Mouse (Mus musculus) lung, postnatal 0 days (tissue): ENCODE measurements around the gene Enpp1. TPM values are rescaled to one million over a fixed set of nuclear protein-coding genes. Genes with fewer than 3 reads are reported as not detected.

ENCODE experiments used
- ATAC-seq: fragments of 200-750 bp; cut with Nextera tagmentation; 2 replicates; pipeline ENCODE4 v1.8.0; 2017; ENCODE audit warnings: moderate library complexity
- DNase-seq: peaks from one replicate; pipeline ENCODE4 v3.0.0-alpha.2; 2016; ENCODE audit warnings: low spot score
- H3K27ac ChIP-seq: fragments of 300-500 bp; sonication (generic); 2 replicates; pipeline ENCODE4 v1.5.1; 2014; ENCODE audit warnings: antibody characterized with exemption, mild to moderate bottlenecking, low read length, mixed read lengths
- H3K27me3 ChIP-seq: fragments of 300-500 bp; sonication (generic); replicated peaks from 2 replicates; pipeline ENCODE4 v1.6.1; 2014; ENCODE audit warnings: low read length, mixed read lengths; ENCODE audit not compliant: insufficient read depth
- H3K36me3 ChIP-seq: fragments of 300-500 bp; sonication (generic); 2 replicates; pipeline ENCODE4 v1.6.1; 2014; ENCODE audit warnings: low read length, mixed read lengths; ENCODE audit not compliant: insufficient read depth
- H3K4me1 ChIP-seq: fragments of 300-500 bp; sonication (generic); 2 replicates; pipeline ENCODE4 v1.6.1; 2014; ENCODE audit warnings: antibody characterized with exemption, low read depth, low read length, mixed read lengths; ENCODE audit not compliant: insufficient read depth
- H3K4me2 ChIP-seq: fragments of 300-500 bp; sonication (generic); replicated peaks from 2 replicates; pipeline ENCODE4 v1.6.1; 2014; ENCODE audit warnings: low read depth, mild to moderate bottlenecking, low read length, moderate library complexity, mixed read lengths
- H3K4me3 ChIP-seq: fragments of 300-500 bp; sonication (generic); 2 replicates; pipeline ENCODE4 v1.5.1; 2014; ENCODE audit warnings: low read depth, low read length
- H3K9ac ChIP-seq: fragments of 300-500 bp; sonication (generic); replicated peaks from 2 replicates; pipeline ENCODE4 v1.6.1; 2014; ENCODE audit warnings: low read depth, mild to moderate bottlenecking
- H3K9me3 ChIP-seq: fragments of 300-500 bp; sonication (generic); 2 replicates; pipeline ENCODE4 v1.6.1; 2016; ENCODE audit warnings: low read length, mixed read lengths
- CTCF ChIP-seq: IDR thresholded peaks from 2 replicates; pipeline ENCODE4 v1.5.1; 2016; ENCODE audit warnings: antibody characterized with exemption, mild to moderate bottlenecking
- EP300 ChIP-seq: IDR thresholded peaks from 2 replicates; pipeline ENCODE4 v1.6.1; 2016; ENCODE audit warnings: antibody characterized with exemption, mild to moderate bottlenecking, control low read depth
- WGBS: fragments of 180-500 bp; shearing (Covaris S2); extraction: QIAGEN DNeasy Blood & Tissue Kit; methylation state at CpG from one replicate; pipeline ENCODE4 v1.1.7; 2014; 5-methylcytosine and 5-hydroxymethylcytosine counted together
- polyA plus RNA-seq: library from polyadenylated mRNA; unstranded; fragments of >200 nt; fragmentation: Nextera tagmentation; extraction: Ambion mirVana; gene quantifications from 2 replicates; pipeline ENCODE4 v1.2.1, GENCODE M21; 2015

The Enpp1 gene
- polyA plus RNA-seq, 1 experiment from 2014 or later: 2.9 TPM

- Histone ChIP-seq H3K9ac (no peak overlapping the region), H3K27ac (no peak overlapping the region), H3K27me3 (no peaks in the 10 kb centered on the region), H3K4me2 (no peak overlapping the region), H3K36me3 (no peaks in the 10 kb centered on the region), H3K4me1 (no peaks in the 10 kb centered on the region), H3K4me3 (no peak overlapping the region), H3K9me3 (no peaks in the 10 kb centered on the region)
- TF ChIP-seq CTCF (no peak), EP300 (no peak)
- ATAC-seq: no peak
- 84% methylated on average over 9 of the region's 9 CpGs for WGBS
- no peak for DNase-seq
Observed at GRCm38 (mm10) chr10:24609766-24610165, 102.2 kb downstream of the Enpp1 start.

- 82% methylated on average over 3 of the region's 3 CpGs for WGBS
- no peak for DNase-seq
- TF ChIP-seq CTCF (no peak), EP300 (no peak)
- H3K27ac ChIP-seq: no peak overlapping the region
- no peaks in the 10 kb centered on the region for H3K36me3 ChIP-seq
- no peak overlapping the region for H3K4me3 ChIP-seq
- no peak overlapping the region for H3K9ac ChIP-seq
- H3K4me2 ChIP-seq: no peak overlapping the region
- H3K9me3 ChIP-seq: no peaks in the 10 kb centered on the region
- no peaks in the 10 kb centered on the region for H3K4me1 ChIP-seq
- no peaks in the 10 kb centered on the region for H3K27me3 ChIP-seq
- ATAC-seq: no peak
Observed at GRCm38 (mm10) chr10:24609146-24609545, 102.8 kb downstream of the Enpp1 start.

GRCm38 (mm10) chr10:24603727-24604126, 108.2 kb downstream of the Enpp1 start:
- TF ChIP-seq EP300 (no peak), CTCF (no peak)
- Histone ChIP-seq H3K4me2 (no peak overlapping the region), H3K27ac (no peak overlapping the region), H3K9ac (no peak overlapping the region), H3K9me3 (no peaks in the 10 kb centered on the region), H3K27me3 (no peaks in the 10 kb centered on the region), H3K36me3 (no peaks in the 10 kb centered on the region), H3K4me1 (no peaks in the 10 kb centered on the region), H3K4me3 (no peak overlapping the region)
- no peak for DNase-seq
- no peak for ATAC-seq

- Histone ChIP-seq H3K4me2 (no peak overlapping the region), H3K27me3 (no peaks in the 10 kb centered on the region), H3K4me3 (no peak overlapping the region), H3K9me3 (no peaks in the 10 kb centered on the region), H3K36me3 (no peaks in the 10 kb centered on the region), H3K27ac (no peak overlapping the region), H3K9ac (no peak overlapping the region), H3K4me1 (no peaks in the 10 kb centered on the region)
- ATAC-seq (no peak), DNase-seq (no peak)
- 42% methylated on average over 2 of the region's 2 CpGs for WGBS
- no peak for TF ChIP-seq EP300
- TF ChIP-seq CTCF: no peak
Observed at GRCm38 (mm10) chr10:24603035-24603434, 108.9 kb downstream of the Enpp1 start.

GRCm38 (mm10) chr10:24599802-24600201, 112.2 kb downstream of the Enpp1 start:
- no peak overlapping the region for H3K4me2 ChIP-seq
- ATAC-seq: no peak
- H3K4me3 ChIP-seq: no peak overlapping the region
- peak; percentile 49 for DNase-seq
- H3K9ac ChIP-seq: no peak overlapping the region
- no peaks in the 10 kb centered on the region for H3K36me3 ChIP-seq
- no peaks in the 10 kb centered on the region for H3K27me3 ChIP-seq
- 61% methylated on average over 5 of the region's 5 CpGs for WGBS
- H3K9me3 ChIP-seq: no peaks in the 10 kb centered on the region
- no peak overlapping the region for H3K27ac ChIP-seq
- peaks cover 12% of the 10 kb centered on the region for H3K4me1 ChIP-seq
- no peak for TF ChIP-seq CTCF
- no peak for TF ChIP-seq EP300

- Histone ChIP-seq H3K4me3 (no peak overlapping the region), H3K27ac (no peak overlapping the region), H3K4me1 (peaks cover 12% of the 10 kb centered on the region), H3K36me3 (no peaks in the 10 kb centered on the region), H3K4me2 (no peak overlapping the region), H3K9me3 (no peaks in the 10 kb centered on the region), H3K27me3 (no peaks in the 10 kb centered on the region), H3K9ac (no peak overlapping the region)
- no peak for TF ChIP-seq CTCF
- no peak for TF ChIP-seq EP300
- ATAC-seq: no peak
- 87% methylated on average over 6 of the region's 6 CpGs for WGBS
- DNase-seq: no peak
Observed at GRCm38 (mm10) chr10:24598693-24599092, 113.3 kb downstream of the Enpp1 start.

GRCm38 (mm10) chr10:24597789-24598188, 114.2 kb downstream of the Enpp1 start:
- no peaks in the 10 kb centered on the region for H3K27me3 ChIP-seq
- peak overlapping the region; percentile 24; the same call in 1 of the 2 replicates for H3K4me3 ChIP-seq
- 69% methylated on average over 4 of the region's 4 CpGs for WGBS
- no peak for TF ChIP-seq CTCF
- TF ChIP-seq EP300: no peak
- no peaks in the 10 kb centered on the region for H3K9me3 ChIP-seq
- peaks cover 12% of the 10 kb centered on the region for H3K4me1 ChIP-seq
- DNase-seq (peak; percentile 7), ATAC-seq (no peak)
- peak overlapping the region; percentile 77 for H3K4me2 ChIP-seq
- no peak overlapping the region for H3K9ac ChIP-seq
- no peak overlapping the region for H3K27ac ChIP-seq
- H3K36me3 ChIP-seq: no peaks in the 10 kb centered on the region
